Mouse (Mus musculus): ENCODE data around the gene Tacc2.

- TF ChIP-seq CTCF (IDR thresholded peaks at IDR 0.05; ENCODE audit: low read depth) (no peak), EP300 (optimal IDR thresholded peaks at IDR 0.05) (no peak)
Observed at GRCm38 (mm10) chr7:130709372-130710274, 132.4 kb downstream of the Tacc2 start.

Measured in stomach, postnatal 0 days (tissue).